Mouse (Mus musculus) ES-E14 (cell line): ENCODE results near the gene Trpm8. TPM values are rescaled to one million over a fixed set of nuclear protein-coding genes. Genes with fewer than 3 reads are reported as not detected.

Experiments used
- DNase-seq: peaks from one replicate; pipeline ENCODE4 v3.0.0-alpha.2; 2013; ENCODE audit warnings: low read depth, low spot score
- H3K27ac ChIP-seq: 2 replicates; pipeline ENCODE4 v1.5.1; 2012; ENCODE audit warnings: low read depth, mild to moderate bottlenecking, low read length, moderate library complexity, mixed read lengths; ENCODE audit not compliant: poor library complexity, insufficient read depth, severe bottlenecking
- H3K36me3 ChIP-seq: 2 replicates; pipeline ENCODE4 v1.6.1; 2012; ENCODE audit warnings: mild to moderate bottlenecking, low read length, moderate library complexity, mixed read lengths; ENCODE audit not compliant: control insufficient read depth, poor library complexity, insufficient read depth, severe bottlenecking
- H3K4me1 ChIP-seq, 2 experiments: fragments of 150-350 bp in 1 of 2; sonication (generic) in 1 of 2; 2 replicates each; pipeline ENCODE4 v1.6.1; 2012; ENCODE audit warnings: low read length in 2 of 2, mild to moderate bottlenecking in 1 of 2, mixed read lengths in 1 of 2; ENCODE audit not compliant: control insufficient read depth in 2 of 2, insufficient read depth in 2 of 2, poor library complexity in 1 of 2
- H3K4me3 ChIP-seq, 2 experiments: fragments of 150-350 bp in 1 of 2; sonication (generic) in 1 of 2; 2 replicates each; pipeline ENCODE4 v1.5.1; 2012; ENCODE audit warnings: low read length in 2 of 2, low read depth in 1 of 2, mild to moderate bottlenecking in 1 of 2, mixed read lengths in 1 of 2; ENCODE audit not compliant: insufficient read depth in 1 of 2, poor library complexity in 1 of 2, severe bottlenecking in 1 of 2
- H3K9ac ChIP-seq: 2 replicates; pipeline ENCODE4 v1.6.1; 2012; ENCODE audit warnings: low read depth, mild to moderate bottlenecking, low read length, mixed read lengths; ENCODE audit not compliant: poor library complexity, insufficient read depth, severe bottlenecking
- H3K9me3 ChIP-seq: fragments of 150-350 bp; sonication (generic); 2 replicates; pipeline ENCODE4 v1.6.1; 2012; ENCODE audit warnings: low read depth, mild to moderate bottlenecking, low read length; ENCODE audit not compliant: control insufficient read depth, insufficient read depth
- CHD2 ChIP-seq: IDR thresholded peaks from 2 replicates; pipeline ENCODE4 v1.6.1; 2014; ENCODE audit warnings: mild to moderate bottlenecking, low read depth, low read length, inconsistent platforms
- HCFC1 ChIP-seq: IDR thresholded peaks from 2 replicates; pipeline ENCODE4 v1.6.1; 2012; ENCODE audit warnings: low read length, inconsistent platforms, borderline replicate concordance; ENCODE audit not compliant: insufficient read depth
- MAFK ChIP-seq: IDR thresholded peaks from 2 replicates; pipeline ENCODE4 v1.6.1; 2014; ENCODE audit warnings: mild to moderate bottlenecking, low read depth, low read length, inconsistent platforms; ENCODE audit not compliant: insufficient read depth
- ZC3H11A ChIP-seq: IDR thresholded peaks from 2 replicates; pipeline ENCODE4 v1.6.1; 2012; ENCODE audit warnings: low read depth, mild to moderate bottlenecking, inconsistent platforms, low read length, borderline replicate concordance
- ZNF384 ChIP-seq: IDR thresholded peaks from 2 replicates; pipeline ENCODE4 v1.6.1; 2012; ENCODE audit warnings: low read depth, low read length, inconsistent platforms
- in situ Hi-C, 2 experiments: fragments of 600-800 bp; cut with MboI; formaldehyde crosslinking; loops; one replicate each; pipeline ENCODE4 v1.15.1; 2025; ENCODE audit warnings: low sequenced_read_pairs in 2 of 2, inconsistent platforms in 1 of 2; ENCODE audit not compliant: unreplicated experiment in 2 of 2
- total RNA-seq: library from RNA; depleted of rRNA; stranded (reverse); fragments of 300-350 nt; gene quantifications from 2 replicates; pipeline ENCODE4 v1.2.3, GENCODE M21; 2012

Trpm8 gene
- total RNA-seq, 1 experiment, result 0.04 TPM

DNA sequence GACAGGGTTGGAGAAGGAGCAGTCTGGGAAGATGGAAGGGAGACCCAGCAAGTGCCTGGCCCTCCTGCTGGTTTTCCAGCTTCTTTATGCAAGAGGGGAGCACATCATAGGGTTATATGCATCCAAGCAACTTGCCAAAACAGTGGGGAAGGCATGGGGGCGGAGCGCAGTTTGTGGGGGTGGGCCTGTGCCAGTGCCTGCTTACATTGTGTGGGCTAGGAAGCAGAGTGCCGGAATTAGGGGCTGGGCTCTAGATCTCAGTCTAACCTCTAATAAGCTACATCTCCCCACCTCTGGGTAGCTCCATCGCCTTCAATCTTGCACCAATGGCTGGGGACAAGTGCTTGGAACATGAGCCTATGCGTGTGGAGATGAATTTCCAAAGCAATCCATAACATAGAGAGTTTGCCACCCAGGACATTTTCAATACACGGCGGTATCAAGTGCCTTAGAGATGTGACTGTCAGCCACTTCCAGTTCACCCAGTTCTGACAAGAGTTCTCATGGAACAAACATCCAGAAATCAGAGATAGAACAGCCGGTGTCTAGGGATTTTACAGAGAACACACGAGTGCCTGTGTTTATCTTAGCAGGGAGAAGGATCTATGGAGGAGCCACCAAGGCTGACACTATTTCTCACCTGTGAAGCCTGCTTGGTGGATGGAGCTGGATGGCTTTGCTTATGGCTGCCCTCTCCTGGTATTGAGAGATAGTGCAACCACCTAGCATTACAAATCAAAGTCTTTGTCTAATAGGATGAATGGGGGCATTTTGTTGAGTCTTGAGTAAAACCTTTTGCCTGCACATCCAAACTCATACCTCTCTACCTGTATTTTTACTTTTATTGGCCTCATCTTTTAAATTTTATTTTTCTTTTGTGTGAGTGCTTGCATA, 23.9 kb downstream of the Trpm8 start:
- H3K27ac ChIP-seq, result no peak overlapping the region

DNA sequence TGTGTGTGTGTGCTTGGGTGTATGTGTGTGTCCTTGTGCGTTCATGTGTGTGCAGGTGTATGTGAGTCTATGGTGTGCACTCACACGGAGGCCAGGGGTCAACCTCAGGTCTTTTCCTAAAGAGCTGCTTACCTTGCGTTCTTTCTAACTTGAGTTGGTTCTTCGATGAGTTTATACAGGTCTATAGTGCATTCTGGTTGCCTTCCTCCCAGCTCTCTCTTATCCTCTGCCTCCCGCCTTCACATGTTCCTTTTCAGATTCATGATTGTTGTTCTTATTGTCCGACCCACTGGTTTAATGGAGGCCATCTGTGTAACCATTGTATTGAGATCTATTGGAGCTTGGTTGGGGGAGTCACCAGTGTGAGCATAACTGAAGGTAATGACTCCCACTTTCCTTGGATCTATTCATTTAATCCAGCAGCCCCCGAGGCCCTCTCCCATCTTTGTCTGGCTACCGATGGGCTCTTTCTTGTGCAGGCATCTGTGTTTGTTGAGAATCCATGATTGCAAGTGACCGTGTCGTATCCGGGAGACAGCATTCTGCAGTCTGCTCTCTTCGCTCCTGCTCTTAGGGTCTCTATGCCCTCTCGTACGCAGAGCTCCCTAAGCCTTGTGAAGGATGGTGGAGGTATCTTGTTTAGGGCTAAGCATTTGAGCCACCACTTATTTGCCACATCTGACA, 24.7 kb downstream of the Trpm8 start:
- no peak for TF ChIP-seq ZC3H11A
- no peak for TF ChIP-seq MAFK
- TF ChIP-seq CHD2, result no peak
- TF ChIP-seq ZNF384, result no peak
- no peak for TF ChIP-seq HCFC1
- H3K4me3 ChIP-seq, result no peak overlapping the region
- H3K9ac ChIP-seq, result no peak overlapping the region
- in situ Hi-C loops, result no loop called here
- H3K4me1 ChIP-seq, result no peaks in the 10 kb centered on the region
- no peaks in the 10 kb centered on the region for H3K36me3 ChIP-seq
- no peak for DNase-seq
- no peak overlapping the region for H3K27ac ChIP-seq
- no peaks in the 10 kb centered on the region for H3K9me3 ChIP-seq

More for the DNA sequence above, 23.9 kb downstream of the Trpm8 start:
- Histone ChIP-seq H3K9me3 (no peaks in the 10 kb centered on the region), H3K9ac (no peak overlapping the region), H3K4me1 (no peaks in the 10 kb centered on the region), H3K36me3 (no peaks in the 10 kb centered on the region), H3K4me3 (no peak overlapping the region)
- in situ Hi-C loops, result no loop called here
- 0 out of 2 replicates have a peak, but pooled peaks have one; percentile 4 for TF ChIP-seq MAFK
- no peak for TF ChIP-seq HCFC1
- 0 out of 2 replicates have a peak, but pooled peaks have one; percentile 33 for TF ChIP-seq ZC3H11A
- no peak for DNase-seq

DNA sequence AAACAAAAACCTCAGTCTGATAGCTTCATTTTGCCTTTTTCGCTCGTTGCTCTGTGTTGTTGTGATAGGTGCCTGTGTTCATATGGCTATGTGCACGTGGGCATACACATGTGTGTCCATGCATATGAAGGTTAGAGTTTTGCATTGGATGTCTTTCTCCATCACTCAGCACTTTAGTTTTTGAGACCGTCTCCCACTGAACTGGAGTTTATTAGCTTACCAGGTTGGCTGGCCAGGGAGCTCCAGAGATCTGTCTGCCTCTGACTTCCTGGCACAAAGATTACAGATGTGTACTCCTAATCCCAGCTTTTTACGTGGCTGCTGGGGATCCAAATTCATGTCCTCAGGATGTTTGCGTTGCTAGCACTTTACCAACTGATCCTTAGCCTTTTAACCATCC, 26.3 kb downstream of the Trpm8 start:
- no peaks in the 10 kb centered on the region for H3K4me1 ChIP-seq

DNA sequence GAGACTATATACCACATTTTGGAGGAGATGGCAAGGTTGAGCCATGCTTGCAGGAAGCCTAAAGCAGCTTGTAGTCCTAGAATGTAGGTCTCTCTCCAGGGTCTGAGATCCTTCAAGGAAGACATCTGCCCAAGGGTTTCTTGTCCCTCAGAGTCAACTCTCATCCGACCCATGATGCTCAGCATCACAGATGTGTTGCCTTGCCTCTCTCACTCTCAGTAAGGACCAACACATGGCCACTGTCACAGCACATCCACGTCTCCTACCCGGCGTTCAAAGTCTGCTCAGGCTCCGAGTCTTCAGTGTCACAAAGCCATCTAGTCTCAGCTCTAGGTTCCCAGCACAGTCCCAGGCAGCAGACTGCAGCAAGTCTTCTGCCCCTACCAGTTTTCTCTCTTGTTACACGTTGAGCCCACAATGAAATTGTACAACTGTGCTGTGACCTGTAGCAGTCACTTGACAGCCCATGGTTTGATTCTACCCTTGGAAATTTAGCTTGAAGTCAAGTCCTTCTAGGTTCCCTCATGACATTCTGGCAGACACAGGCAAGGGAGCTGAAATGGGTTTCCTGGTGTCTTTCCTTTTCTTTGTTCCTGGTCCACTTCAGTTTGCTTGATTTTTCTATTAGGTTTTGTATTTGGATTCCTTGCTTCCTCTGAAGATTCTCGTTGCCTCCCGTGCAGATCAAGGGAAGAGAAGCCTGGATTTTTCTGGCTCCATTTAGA, 27.0 kb downstream of the Trpm8 start:
- no peak for TF ChIP-seq ZC3H11A
- no peak for TF ChIP-seq ZNF384
- TF ChIP-seq CHD2, result no peak
- no peak for TF ChIP-seq MAFK
- no peak for TF ChIP-seq HCFC1
- Histone ChIP-seq H3K9ac (no peak overlapping the region), H3K36me3 (no peaks in the 10 kb centered on the region), H3K4me3 (no peak overlapping the region), H3K4me1 (no peaks in the 10 kb centered on the region), H3K27ac (no peak overlapping the region), H3K9me3 (no peaks in the 10 kb centered on the region)
- no peak for DNase-seq
- in situ Hi-C loops, result no loop called here

More for the DNA sequence above, 26.3 kb downstream of the Trpm8 start:
- Histone ChIP-seq H3K27ac (no peak overlapping the region), H3K4me3 (no peak overlapping the region), H3K9me3 (no peaks in the 10 kb centered on the region), H3K36me3 (no peaks in the 10 kb centered on the region), H3K9ac (no peak overlapping the region)
- DNase-seq, result no peak
- no peak for TF ChIP-seq ZC3H11A
- no peak for TF ChIP-seq MAFK
- TF ChIP-seq ZNF384, result no peak
- no peak for TF ChIP-seq CHD2
- TF ChIP-seq HCFC1, result no peak
- in situ Hi-C loops, result no loop called here
